Mouse (Mus musculus) cerebellum, adult 2 months (tissue): Measurements from ENCODE around the gene Ccng1.

Experiments
- CTCF ChIP-seq: fragments of 200-500 bp; IDR thresholded peaks from 2 replicates; pipeline ENCODE4 v1.5.1; 2011; ENCODE audit warnings: low read depth, mild to moderate bottlenecking, control low read depth, low read length, moderate library complexity, borderline replicate concordance; ENCODE audit not compliant: insufficient read depth
- POLR2A ChIP-seq: fragments of 200-500 bp; IDR thresholded peaks from 2 replicates; pipeline ENCODE4 v1.6.1; 2011; ENCODE audit warnings: low read length, control low read depth, borderline replicate concordance; ENCODE audit not compliant: insufficient read depth

GRCm38 (mm10) chr11:40783346-40783745 lies 28.2 kb upstream of the Ccng1 start:
- TF ChIP-seq CTCF (no peak), POLR2A (no peak)
